Comparison of ENCODE assay signal across 10 mouse cellular contexts in genomic region chr14:103096621-103097020, GRCm38 (mm10). TPM values are rescaled to one million over a fixed set of nuclear protein-coding genes. Genes with fewer than 3 reads are reported as not detected.
DNase-seq lines count a peak whose midpoint lies in the region; ATAC-seq lines count a peak whose summit lies in the region.
"Had no signal": no experiment of that assay in that cellular context is flagged by ENCODE, and none has a peak within 500 bp of the region (broad histone marks: within the 10 kb centered on the region; RNA-seq: fewer than 3 reads in every experiment).

No protein-coding gene starts in this region.

- no peak for ATAC-seq in activated CD4-positive, CD25-positive, alpha-beta regulatory T cell, adult 4 months
- ATAC-seq: inflammation-experienced regulatory T-cells, adult 6 months had no signal

- H3K4me1 ChIP-seq in heart, embryonic 10.5 days: peaks cover 16% of the 10 kb centered on the region; the same call in 1 of the 2 replicates

- no peaks in the 10 kb centered on the region for H3K27me3 ChIP-seq in heart, embryonic 10.5 days (ENCODE audit: insufficient read depth, poor library complexity, severe bottlenecking)

- WGBS in heart, embryonic 10.5 days: 86% methylated on average over 6 of the region's 6 CpGs

- DNase-seq in heart, adult 11 months: peak; percentile 91
- DNase-seq in heart, embryonic 10.5 days (ENCODE audit: low spot score): no peak
- peak; percentile 31 for DNase-seq in 3T3-L1 (ENCODE audit: low read depth, low spot score)
- peak; percentile 56 for DNase-seq in adrenal gland, adult 8-10 months
- peak; percentile 52 to 72 for DNase-seq in lung, adult 18-20 months
- DNase-seq in retina, postnatal 1 day: no peak
- no peak for DNase-seq in frontal cortex, postnatal 25 days (ENCODE audit: low spot score in 2 of 2)

- H3K4me3 ChIP-seq in heart, embryonic 10.5 days: no peak overlapping the region

- H3K27ac ChIP-seq in heart, embryonic 10.5 days: no peak overlapping the region

- H3K9me3 ChIP-seq in heart, embryonic 10.5 days: no peaks in the 10 kb centered on the region

- peaks cover 22% of the 10 kb centered on the region for H3K36me3 ChIP-seq in heart, embryonic 10.5 days

RNA-seq across cellular contexts. Expression of gene Fbxl3, which starts 2.7 kb away (rescaled TPM):
- polyA plus RNA-seq in heart, embryonic 10.5 days (2016; fragmentation: Nextera tagmentation; extraction: Ambion mirVana): 18.4 TPM in 2 replicates
- total RNA-seq in adrenal gland, adult 8-10 months (2022): 10 to 100 TPM; 60.2 to 93.4 (median 85.3) TPM
- polyA plus RNA-seq in activated CD4-positive, CD25-positive, alpha-beta regulatory T cell, adult 4 months (2017; shearing (Covaris generic)): 10 to 100 TPM; 26.5 to 31.1 TPM

RNA-seq across cellular contexts. Expression of gene Cln5, which starts 26.6 kb away (rescaled TPM):
- polyA plus RNA-seq in heart, embryonic 10.5 days (2016; fragmentation: Nextera tagmentation; extraction: Ambion mirVana): 28.3 and 30.5 TPM in 2 replicates
- 10 to 100 TPM; 25.5 to 36.2 (median 31.6) TPM for total RNA-seq in adrenal gland, adult 8-10 months (2022)
- polyA plus RNA-seq in activated CD4-positive, CD25-positive, alpha-beta regulatory T cell, adult 4 months (2017; shearing (Covaris generic)): 10 to 100 TPM; 15.5 to 19.6 TPM

RNA-seq across cellular contexts. Expression of gene Acod1, which starts 49.8 kb away (rescaled TPM):
- 0.08 TPM in 1 of 2 replicates, not detected in the other for polyA plus RNA-seq in heart, embryonic 10.5 days (2016; fragmentation: Nextera tagmentation; extraction: Ambion mirVana)
- total RNA-seq in adrenal gland, adult 8-10 months (2022): under 1 TPM in 1 of 4 experiments, not detected in 3; 0.20 TPM
- not detected for polyA plus RNA-seq in activated CD4-positive, CD25-positive, alpha-beta regulatory T cell, adult 4 months (2017; shearing (Covaris generic))
- total RNA-seq: ES-E14 had no signal

Comparison
In these comparisons a context has a peak if more than half of its experiments do, and no peak if none do; other contexts are left out.
1. DNase-seq: peak in heart, adult 11 months (single experiment), 3T3-L1 (single experiment), adrenal gland, adult 8-10 months (single experiment) and lung, adult 18-20 months (2 of 2); none in heart, embryonic 10.5 days (single experiment), retina, postnatal 1 day (single experiment) and frontal cortex, postnatal 25 days (0 of 2).